Mouse (Mus musculus) ES-Bruce4 (cell line): ENCODE measurements around the gene Glmn.

Experiments
- CTCF ChIP-seq: IDR thresholded peaks from one replicate; pipeline ENCODE4 v1.8.1; 2011; ENCODE audit warnings: low read depth, low read length
- EP300 ChIP-seq: IDR thresholded peaks from 2 replicates; pipeline ENCODE4 v1.6.1; 2011; ENCODE audit warnings: low read depth, low read length; ENCODE audit not compliant: insufficient read depth

- no peak for TF ChIP-seq EP300
- no peak for TF ChIP-seq CTCF
Measured at GRCm38 (mm10) chr5:107521386-107521785, 76.3 kb downstream of the Glmn start.
